Mouse (Mus musculus) bone marrow macrophage, adult 2 months (primary cell): ENCODE data around the gene Cep112.

Experiments
- CTCF ChIP-seq: IDR thresholded peaks from 2 replicates; pipeline ENCODE4 v1.5.1; 2012; ENCODE audit warnings: low read depth, mild to moderate bottlenecking, low read length, moderate library complexity
- POLR2A ChIP-seq: IDR thresholded peaks from 2 replicates; pipeline ENCODE4 v1.6.1; 2012; ENCODE audit warnings: mild to moderate bottlenecking, low read depth, low read length, borderline replicate concordance

DNA sequence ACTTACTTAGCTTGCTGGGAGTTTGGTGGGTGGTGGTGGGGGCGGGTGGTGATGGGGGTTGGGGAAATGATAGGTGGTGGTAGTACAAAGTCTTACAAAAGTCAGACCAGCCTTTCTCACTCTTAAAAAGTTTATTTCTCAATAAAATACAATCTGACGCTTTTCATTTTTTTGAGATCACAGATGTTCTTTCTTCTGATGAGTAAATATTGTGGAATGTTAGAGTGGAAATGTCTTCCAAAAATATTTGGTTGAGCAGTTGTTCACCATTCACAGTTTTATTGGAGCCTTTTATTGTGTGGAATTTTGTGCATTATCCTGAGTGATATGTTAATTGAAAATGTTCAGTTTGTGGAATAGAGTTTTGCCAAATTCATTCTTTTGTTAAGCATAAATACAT is 332.2 kb downstream of the Cep112 start:
- TF ChIP-seq CTCF (no peak), POLR2A (no peak)
